Mouse (Mus musculus): ENCODE measurements around the gene Syt5. TPM values are rescaled to one million over a fixed set of nuclear protein-coding genes. Genes with fewer than 3 reads are reported as not detected.

Syt5 gene
- polyA plus RNA-seq, 1 experiment, result 13.8 TPM

DNA sequence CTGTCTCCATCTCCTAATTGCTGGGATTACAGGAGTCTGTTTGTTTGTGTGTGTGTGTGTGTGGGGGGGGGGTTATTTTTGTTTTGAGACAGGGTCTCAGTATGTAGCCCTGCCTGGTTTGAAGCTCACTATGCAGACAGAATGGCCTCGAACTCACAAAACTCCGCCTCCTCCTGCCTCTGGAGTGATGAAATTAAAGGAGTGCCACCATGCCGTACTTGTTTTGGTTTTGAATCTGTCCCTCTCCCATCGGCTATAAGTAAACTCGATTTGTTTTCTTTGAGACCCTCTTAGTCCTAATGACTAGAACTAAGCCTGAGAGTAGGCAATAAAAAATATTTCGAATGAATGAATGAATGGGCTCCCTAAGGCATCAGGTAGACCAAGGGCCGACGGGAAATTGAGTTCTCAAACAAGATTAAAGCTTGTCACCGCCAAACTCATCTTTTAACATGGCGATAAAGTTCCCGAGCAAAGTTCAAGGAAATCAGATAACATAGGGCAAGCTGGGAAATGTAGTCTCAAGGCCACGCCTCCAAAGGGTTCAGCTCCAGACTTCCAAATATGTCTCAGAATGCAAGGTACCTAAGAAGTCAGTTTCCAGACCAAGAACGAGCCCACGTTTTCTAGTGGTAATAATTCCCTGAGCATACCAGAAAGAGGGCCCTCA is 44.8 kb downstream of the Syt5 start:
- 13% methylated on average over 14 of the region's 14 CpGs for WGBS
- Histone ChIP-seq H3K4me3 (replicated peaks; ENCODE audit: extremely low read depth, low read depth, low read length) (peak overlapping the region; percentile 27), H3K4me1 (ENCODE audit: control insufficient read depth, insufficient read depth, low read length) (peaks cover 15% of the 10 kb centered on the region)
- TF ChIP-seq CTCF (IDR thresholded peaks at IDR 0.05; ENCODE audit: insufficient read depth, low read length) (no peak), POLR2A (IDR thresholded peaks at IDR 0.05; ENCODE audit: borderline replicate concordance, extremely low read depth, low read depth, low read length) (no peak)
- DNase-seq, result no peak

DNA sequence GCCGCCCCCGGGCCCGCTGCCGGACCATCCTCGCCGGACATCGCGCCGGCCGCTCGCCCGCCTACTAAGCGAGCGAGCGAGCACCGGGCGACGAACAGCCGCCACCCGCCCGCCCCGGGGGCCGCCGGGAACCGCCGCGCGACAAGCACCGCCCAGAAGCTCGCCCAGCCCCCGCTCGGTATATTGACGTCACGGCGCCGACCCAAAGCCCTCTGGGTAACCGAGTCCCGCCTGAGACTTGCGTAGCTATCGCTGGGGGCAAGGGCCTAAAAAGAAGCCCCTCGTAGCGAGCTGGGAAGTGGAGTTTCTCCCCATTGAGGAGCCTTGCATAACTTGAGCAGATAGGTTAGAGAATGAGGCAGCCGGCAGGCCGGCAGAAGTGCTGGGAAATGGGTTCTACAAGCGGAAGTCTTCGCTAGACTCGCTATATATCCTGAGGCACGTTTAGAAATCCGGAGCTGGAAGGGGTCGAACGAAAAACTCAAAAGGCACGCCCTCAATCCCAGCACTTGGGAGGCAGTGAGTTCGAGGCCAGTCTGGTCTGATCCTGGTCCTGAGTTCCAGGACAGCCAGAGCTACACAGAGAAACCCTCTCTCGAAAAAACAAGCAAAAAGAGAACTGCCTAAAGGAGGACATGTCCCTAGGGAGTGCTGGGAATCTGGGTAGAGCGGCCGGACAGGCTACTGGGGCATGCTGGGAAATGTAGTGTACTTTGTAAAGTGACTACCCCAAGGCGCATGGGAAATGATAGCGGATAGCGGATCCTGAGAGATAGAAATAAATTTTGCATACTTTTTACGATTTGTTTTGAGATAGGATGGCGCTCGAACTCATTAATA is 45.6 kb downstream of the Syt5 start, which contains the start of gene Ppp1r12c:
Ppp1r12c (minus strand) TSS at position 123 of the 840 bp plus-strand sequence.
- WGBS, result 1% methylated on average over 50 of the region's 62 CpGs

DNA sequence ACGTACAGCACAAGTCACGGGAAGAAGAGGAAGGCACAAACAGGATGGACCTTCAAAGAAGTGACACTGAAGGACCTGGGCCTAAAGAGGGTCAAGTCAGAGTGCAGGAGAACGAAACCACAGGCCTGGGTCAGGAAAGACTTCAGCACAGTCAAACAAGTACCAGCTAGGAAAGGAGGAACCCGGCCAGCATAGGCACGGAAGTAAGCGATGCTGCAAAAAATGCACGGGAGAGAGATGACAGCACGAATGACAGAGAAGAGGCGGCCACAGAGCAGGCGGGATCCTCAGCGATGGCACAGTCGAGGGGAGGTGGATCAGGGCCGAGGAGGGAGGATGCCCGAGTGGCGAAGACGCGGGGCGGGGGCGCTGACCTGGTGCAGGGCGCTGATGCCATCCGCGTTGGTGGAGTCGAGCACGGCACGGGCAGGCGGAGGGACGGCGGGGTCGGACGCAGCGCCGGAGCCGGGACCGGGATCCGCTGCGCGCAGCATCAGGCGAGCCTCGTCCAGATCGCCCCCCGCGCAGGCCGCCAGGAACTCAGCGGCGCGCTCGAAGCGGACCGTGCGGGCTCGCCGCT is 46.4 kb downstream of the Syt5 start:
- no peak for TF ChIP-seq POLR2A (IDR thresholded peaks at IDR 0.05; ENCODE audit: borderline replicate concordance, extremely low read depth, low read depth, low read length)
- TF ChIP-seq CTCF (IDR thresholded peaks at IDR 0.05; ENCODE audit: insufficient read depth, low read length), result no peak
- DNase-seq, result peak; percentile 53
- Histone ChIP-seq H3K4me3 (replicated peaks; ENCODE audit: extremely low read depth, low read depth, low read length) (peak overlapping the region; percentile 97), H3K4me1 (ENCODE audit: control insufficient read depth, insufficient read depth, low read length) (peaks cover 20% of the 10 kb centered on the region)
- WGBS, result under 1% methylated on average over 48 of the region's 52 CpGs

More for the DNA sequence above, 45.6 kb downstream of the Syt5 start, which contains the start of gene Ppp1r12c:
- peaks cover 20% of the 10 kb centered on the region for H3K4me1 ChIP-seq (ENCODE audit: control insufficient read depth, insufficient read depth, low read length)
- TF ChIP-seq POLR2A (IDR thresholded peaks at IDR 0.05; ENCODE audit: borderline replicate concordance, extremely low read depth, low read depth, low read length) (peak; percentile 74; the same call in 1 of the 2 replicates), CTCF (IDR thresholded peaks at IDR 0.05; ENCODE audit: insufficient read depth, low read length) (no peak)
- peak within 1 kb of the TSS; percentile 97 for H3K4me3 ChIP-seq (replicated peaks; ENCODE audit: extremely low read depth, low read depth, low read length)
- peak; percentile 97 for DNase-seq

DNA sequence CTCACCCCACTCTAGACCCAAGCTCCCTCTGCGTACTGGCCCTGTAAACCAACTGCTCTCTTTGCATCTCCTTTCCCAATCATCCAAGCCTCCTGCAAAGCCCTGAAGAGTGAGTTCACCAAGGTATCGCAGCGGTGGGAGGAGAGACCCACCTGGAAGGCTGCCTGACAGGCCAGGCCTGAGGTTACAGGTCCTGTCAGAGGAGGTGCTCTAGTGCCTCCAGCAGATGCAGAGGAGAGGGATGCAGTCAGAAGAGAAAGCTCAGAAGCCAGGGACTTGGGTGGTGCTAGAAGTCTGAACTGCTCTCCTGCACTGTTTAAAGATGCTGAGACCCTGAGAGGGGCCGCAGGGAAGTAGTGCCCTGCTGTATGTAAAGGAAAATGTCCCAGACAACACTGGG is 48.3 kb downstream of the Syt5 start:
- 77% methylated on average over 4 of the region's 4 CpGs for WGBS
- Histone ChIP-seq H3K4me3 (replicated peaks; ENCODE audit: extremely low read depth, low read depth, low read length) (no peak overlapping the region), H3K4me1 (ENCODE audit: control insufficient read depth, insufficient read depth, low read length) (peaks cover 20% of the 10 kb centered on the region)
- no peak for DNase-seq
- TF ChIP-seq CTCF (IDR thresholded peaks at IDR 0.05; ENCODE audit: insufficient read depth, low read length), result no peak
- TF ChIP-seq POLR2A (IDR thresholded peaks at IDR 0.05; ENCODE audit: borderline replicate concordance, extremely low read depth, low read depth, low read length), result no peak

DNA sequence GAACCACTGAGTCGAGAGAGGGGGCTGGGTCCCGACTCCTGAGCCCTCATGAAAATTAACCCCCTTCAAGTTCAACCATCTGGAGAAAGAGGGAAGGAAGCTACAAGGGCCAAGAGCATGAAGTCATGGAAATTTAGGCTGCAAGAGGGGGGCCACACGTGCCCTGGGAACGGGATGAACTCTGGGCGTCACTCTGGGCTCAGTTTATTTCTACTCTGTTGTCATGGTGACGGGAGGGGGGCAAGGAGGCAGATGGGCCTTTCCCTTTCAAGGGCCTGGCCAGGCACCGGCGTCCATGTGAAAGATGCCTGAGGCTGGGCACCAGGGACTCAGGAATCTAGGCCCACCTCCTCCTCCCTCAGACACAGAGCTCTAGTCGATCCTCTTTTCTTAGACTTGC is 49.1 kb downstream of the Syt5 start:
- TF ChIP-seq POLR2A (IDR thresholded peaks at IDR 0.05; ENCODE audit: borderline replicate concordance, extremely low read depth, low read depth, low read length) (0 out of 2 replicates have a peak, but pooled peaks have one; percentile 4), CTCF (IDR thresholded peaks at IDR 0.05; ENCODE audit: insufficient read depth, low read length) (no peak)
- Histone ChIP-seq H3K4me3 (replicated peaks; ENCODE audit: extremely low read depth, low read depth, low read length) (no peak overlapping the region), H3K4me1 (ENCODE audit: control insufficient read depth, insufficient read depth, low read length) (peaks cover 22% of the 10 kb centered on the region)
- DNase-seq, result peak; percentile 48
- WGBS, result 12% methylated on average over 9 of the region's 9 CpGs

DNA sequence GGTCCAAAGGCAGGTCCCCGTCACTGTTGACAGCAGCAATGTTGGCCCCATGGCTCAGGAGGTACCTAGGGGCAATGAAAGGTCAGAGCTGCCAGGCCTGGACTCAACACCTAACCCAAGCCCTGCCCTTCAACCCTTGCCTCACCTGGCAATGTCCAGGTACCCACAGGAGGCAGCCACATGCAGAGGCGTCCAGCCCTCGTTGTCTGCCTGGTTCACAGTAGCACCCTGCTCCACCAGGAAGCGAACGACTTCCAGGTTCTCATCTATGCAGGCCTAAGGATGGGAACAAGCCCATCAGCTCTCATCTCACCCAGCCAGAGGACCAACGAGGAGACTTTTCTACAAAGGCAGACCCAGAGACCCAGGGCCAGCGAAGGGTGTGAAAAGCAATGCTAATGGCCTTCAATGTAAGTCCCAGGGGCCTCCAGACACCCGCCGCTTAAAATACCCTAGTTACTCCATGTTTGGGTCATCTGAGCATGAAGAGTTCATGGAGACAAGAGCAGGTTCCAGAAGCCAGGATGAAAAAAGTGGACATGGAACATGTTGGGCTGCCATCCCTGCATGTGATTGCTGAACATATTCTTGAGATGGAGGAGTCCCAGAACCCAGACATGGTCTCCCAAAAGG is 50.0 kb downstream of the Syt5 start:
- 80% methylated on average over 9 of the region's 9 CpGs for WGBS
- Histone ChIP-seq H3K4me3 (replicated peaks; ENCODE audit: extremely low read depth, low read depth, low read length) (no peak overlapping the region), H3K4me1 (ENCODE audit: control insufficient read depth, insufficient read depth, low read length) (peaks cover 29% of the 10 kb centered on the region)
- no peak for DNase-seq
- TF ChIP-seq CTCF (IDR thresholded peaks at IDR 0.05; ENCODE audit: insufficient read depth, low read length) (no peak), POLR2A (IDR thresholded peaks at IDR 0.05; ENCODE audit: borderline replicate concordance, extremely low read depth, low read depth, low read length) (no peak)

DNA sequence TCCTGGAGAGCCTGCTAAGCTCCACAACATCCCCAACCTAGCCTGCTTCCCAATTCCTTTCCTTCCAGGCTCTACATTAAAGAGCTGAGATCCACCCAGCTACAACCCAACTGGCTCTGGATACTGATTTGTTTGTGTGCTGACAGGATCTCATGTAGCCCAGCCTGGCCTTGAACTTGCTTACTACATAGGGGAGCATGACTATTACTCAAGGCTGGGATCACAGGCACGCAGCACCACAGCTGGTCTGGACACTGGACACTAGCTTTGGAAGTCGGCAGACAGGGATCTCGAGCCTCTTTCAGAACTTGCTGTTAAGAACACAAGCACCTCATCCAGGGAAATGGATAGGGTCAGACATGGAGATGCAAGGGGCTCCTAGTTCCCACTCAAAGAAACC is 50.9 kb downstream of the Syt5 start:
- no peak for DNase-seq
- Histone ChIP-seq H3K4me1 (ENCODE audit: control insufficient read depth, insufficient read depth, low read length) (peaks cover 29% of the 10 kb centered on the region), H3K4me3 (replicated peaks; ENCODE audit: extremely low read depth, low read depth, low read length) (no peak overlapping the region)
- TF ChIP-seq POLR2A (IDR thresholded peaks at IDR 0.05; ENCODE audit: borderline replicate concordance, extremely low read depth, low read depth, low read length), result no peak
- TF ChIP-seq CTCF (IDR thresholded peaks at IDR 0.05; ENCODE audit: insufficient read depth, low read length), result no peak
- 91% methylated on average over 3 of the region's 3 CpGs for WGBS

DNA sequence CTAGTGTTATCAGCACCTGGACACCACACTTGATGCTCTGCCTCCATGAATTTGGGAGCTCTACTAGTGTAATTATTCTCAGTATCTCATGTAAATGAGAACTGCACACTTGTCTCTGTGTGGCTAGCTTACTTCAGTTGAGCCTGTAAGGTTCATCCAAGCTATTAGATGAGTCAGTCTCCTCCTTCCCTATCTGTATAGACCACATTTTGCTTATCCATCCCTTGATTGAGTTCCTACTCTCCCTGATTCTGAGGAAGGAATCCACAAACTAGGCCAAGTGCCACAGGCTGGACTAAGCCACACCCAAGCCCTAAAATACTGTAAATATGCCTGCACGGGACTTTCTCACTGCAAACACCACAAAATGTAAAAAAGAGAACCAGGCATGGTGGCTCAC is 53.4 kb downstream of the Syt5 start:
- TF ChIP-seq POLR2A (IDR thresholded peaks at IDR 0.05; ENCODE audit: borderline replicate concordance, extremely low read depth, low read depth, low read length) (no peak), CTCF (IDR thresholded peaks at IDR 0.05; ENCODE audit: insufficient read depth, low read length) (no peak)
- Histone ChIP-seq H3K4me3 (replicated peaks; ENCODE audit: extremely low read depth, low read depth, low read length) (no peak overlapping the region), H3K4me1 (ENCODE audit: control insufficient read depth, insufficient read depth, low read length) (peaks cover 26% of the 10 kb centered on the region)
- WGBS, result 6% methylated on average over 1 of the region's 1 CpGs
- DNase-seq, result no peak
